Mouse (Mus musculus) testis, adult 2 months (tissue): ENCODE results near the gene Setd2. TPM values are rescaled to one million over a fixed set of nuclear protein-coding genes. Genes with fewer than 3 reads are reported as not detected.

Experiments used
- H3K27ac ChIP-seq: fragments of 200-500 bp; 2 replicates; pipeline ENCODE4 v1.5.1; 2012; ENCODE audit warnings: low read depth, low read length; ENCODE audit not compliant: control insufficient read depth, insufficient read depth
- H3K27me3 ChIP-seq: fragments of 200-500 bp; 2 replicates; pipeline ENCODE4 v1.6.1; 2012; ENCODE audit warnings: mild to moderate bottlenecking, low read length, moderate library complexity; ENCODE audit not compliant: control insufficient read depth, insufficient read depth
- H3K36me3 ChIP-seq: fragments of 200-500 bp; 2 replicates; pipeline ENCODE4 v1.6.1; 2012; ENCODE audit warnings: mild to moderate bottlenecking, low read length; ENCODE audit not compliant: control insufficient read depth, insufficient read depth
- H3K4me1 ChIP-seq: fragments of 200-500 bp; 2 replicates; pipeline ENCODE4 v1.6.1; 2012; ENCODE audit warnings: low read length; ENCODE audit not compliant: control insufficient read depth, insufficient read depth
- H3K4me3 ChIP-seq: fragments of 200-500 bp; 2 replicates; pipeline ENCODE4 v1.5.1; 2012; ENCODE audit warnings: low read depth, mild to moderate bottlenecking, low read length, moderate library complexity, mixed read lengths; ENCODE audit not compliant: control insufficient read depth
- CTCF ChIP-seq: fragments of 200-500 bp; IDR thresholded peaks from 2 replicates; pipeline ENCODE4 v1.5.1; 2012; ENCODE audit warnings: low read depth, mild to moderate bottlenecking, inconsistent platforms, low read length, moderate library complexity; ENCODE audit not compliant: control insufficient read depth, insufficient read depth, insufficient replicate concordance
- POLR2A ChIP-seq: fragments of 200-500 bp; IDR thresholded peaks from 2 replicates; pipeline ENCODE4 v1.6.1; 2012; ENCODE audit warnings: low read depth, mild to moderate bottlenecking, inconsistent platforms, low read length, moderate library complexity; ENCODE audit not compliant: control insufficient read depth
- polyA plus RNA-seq: library from polyadenylated mRNA; depleted of rRNA; stranded (reverse); fragments of >200 nt; gene quantifications from 2 replicates; pipeline ENCODE4 v1.2.3, GENCODE M21; 2012

The Setd2 gene
- polyA plus RNA-seq, 1 experiment = 34.8 TPM

DNA sequence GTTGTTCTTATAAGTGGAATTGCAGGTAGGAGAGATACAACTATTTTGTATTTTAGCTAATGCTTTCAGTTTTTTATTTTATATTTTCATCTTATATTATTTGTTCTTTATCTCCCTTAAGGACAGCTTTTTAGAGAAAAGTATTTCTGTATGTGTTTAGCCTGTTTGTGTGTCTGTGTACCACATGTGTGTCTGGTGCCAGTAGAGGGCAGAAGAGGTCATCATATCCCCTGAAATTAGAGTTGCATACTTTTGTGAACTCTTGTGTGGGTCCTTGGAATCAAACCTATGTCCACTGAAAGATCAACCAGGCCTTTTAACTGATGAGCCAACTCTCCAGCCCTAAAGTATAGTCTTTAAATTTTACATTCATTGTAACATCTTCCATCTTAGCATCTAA lies 35.9 kb downstream of the Setd2 start:
- TF ChIP-seq CTCF = no peak
- no peak for TF ChIP-seq POLR2A
- Histone ChIP-seq H3K4me1 (no peaks in the 10 kb centered on the region), H3K27ac (no peak overlapping the region), H3K27me3 (no peaks in the 10 kb centered on the region), H3K4me3 (no peak overlapping the region), H3K36me3 (peaks cover 7% of the 10 kb centered on the region)

DNA sequence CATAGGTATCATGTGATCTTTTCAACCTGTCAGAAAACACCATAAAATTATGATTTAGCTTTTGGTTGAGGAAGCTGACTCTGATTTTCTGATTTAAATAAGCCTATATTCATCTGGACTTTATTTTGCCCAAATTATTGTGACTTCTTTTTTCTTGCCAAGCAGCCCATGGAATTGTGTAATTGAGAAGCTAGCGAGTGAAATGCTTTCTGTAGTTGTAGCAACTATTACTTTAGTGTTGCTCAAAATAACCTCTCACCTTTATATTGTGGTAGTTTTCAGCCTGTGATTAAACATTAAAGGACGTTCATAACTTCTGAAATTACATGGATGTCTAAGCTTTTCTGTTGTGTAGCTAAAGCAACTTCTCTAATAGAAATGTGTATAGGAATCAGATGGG lies 49.8 kb downstream of the Setd2 start:
- TF ChIP-seq CTCF (no peak), POLR2A (no peak)
- H3K27ac ChIP-seq = no peak overlapping the region
- no peaks in the 10 kb centered on the region; the same call in 1 of the 2 replicates for H3K36me3 ChIP-seq
- no peaks in the 10 kb centered on the region for H3K27me3 ChIP-seq
- no peak overlapping the region for H3K4me3 ChIP-seq
- H3K4me1 ChIP-seq = no peaks in the 10 kb centered on the region

DNA sequence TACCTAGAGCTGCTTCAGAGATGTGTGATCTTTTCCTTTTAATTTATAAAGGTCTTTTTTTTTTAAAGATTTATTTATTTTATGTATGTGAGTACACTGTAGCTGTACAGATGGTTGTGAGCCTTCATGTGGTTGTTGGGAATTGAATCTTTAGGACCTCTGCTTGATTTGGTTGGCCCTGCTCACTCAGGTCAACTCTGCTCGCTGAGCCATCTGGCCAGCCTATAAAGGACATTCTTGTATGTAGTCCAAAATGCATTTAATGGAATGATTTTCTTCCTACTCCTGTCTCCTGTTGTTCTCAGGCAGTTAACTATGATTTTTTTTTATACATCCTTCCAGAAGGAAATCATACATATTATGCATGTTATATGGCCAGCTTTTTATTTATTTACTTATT lies 51.1 kb downstream of the Setd2 start:
- H3K36me3 ChIP-seq = no peaks in the 10 kb centered on the region; the same call in none of the 2 replicates
- TF ChIP-seq CTCF = no peak
- TF ChIP-seq POLR2A = no peak
- no peaks in the 10 kb centered on the region for H3K4me1 ChIP-seq
- no peak overlapping the region for H3K4me3 ChIP-seq
- H3K27ac ChIP-seq = no peak overlapping the region
- H3K27me3 ChIP-seq = no peaks in the 10 kb centered on the region

DNA sequence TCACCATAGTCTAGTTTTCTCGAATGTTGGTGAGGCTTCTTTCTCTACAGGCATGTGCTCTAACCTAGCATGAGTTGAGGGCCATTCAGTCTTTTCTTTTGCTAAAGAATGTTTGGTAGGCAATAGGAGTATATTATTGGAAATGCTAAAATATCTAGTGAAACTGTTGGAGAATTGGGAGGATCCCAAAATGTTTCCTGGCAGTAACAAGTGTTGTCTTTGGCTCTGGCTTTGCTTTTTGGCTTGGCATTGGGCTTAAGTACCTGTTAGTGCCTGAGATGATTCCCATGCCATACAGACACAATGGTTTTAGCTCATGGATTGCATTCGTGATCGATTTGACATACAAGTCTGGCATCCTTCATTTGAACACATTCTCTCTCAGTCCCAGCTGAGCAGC lies 79.1 kb downstream of the Setd2 start:
- TF ChIP-seq POLR2A = no peak
- TF ChIP-seq CTCF = no peak
- H3K27ac ChIP-seq = no peak overlapping the region
- H3K4me3 ChIP-seq = no peak overlapping the region
- H3K27me3 ChIP-seq = no peaks in the 10 kb centered on the region
- no peaks in the 10 kb centered on the region for H3K4me1 ChIP-seq
- no peaks in the 10 kb centered on the region; the same call in 1 of the 2 replicates for H3K36me3 ChIP-seq

DNA sequence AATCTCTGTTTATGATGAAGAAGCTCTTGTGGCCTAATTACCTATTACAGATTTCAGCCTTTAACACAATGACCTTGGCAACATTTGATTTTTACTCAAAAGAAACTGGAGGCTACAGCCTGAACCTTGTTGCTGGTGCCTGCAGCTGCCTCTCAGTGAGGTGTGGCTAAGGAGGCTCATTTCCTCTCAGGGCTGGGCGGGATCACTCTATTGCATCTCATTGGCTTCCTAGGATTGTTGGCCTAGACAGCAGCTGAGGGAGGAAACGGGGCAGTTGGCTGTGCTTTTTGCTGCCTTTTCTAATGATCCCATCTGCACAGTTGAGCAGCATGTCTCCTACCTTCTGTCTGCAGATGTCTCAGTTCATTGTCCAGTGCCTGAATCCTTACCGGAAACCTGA lies 84.7 kb downstream of the Setd2 start:
- no peak overlapping the region for H3K4me3 ChIP-seq
- TF ChIP-seq POLR2A (no peak), CTCF (no peak)
- H3K27ac ChIP-seq = no peak overlapping the region
- peaks cover 8% of the 10 kb centered on the region for H3K36me3 ChIP-seq
- no peaks in the 10 kb centered on the region for H3K4me1 ChIP-seq
- no peaks in the 10 kb centered on the region for H3K27me3 ChIP-seq

DNA sequence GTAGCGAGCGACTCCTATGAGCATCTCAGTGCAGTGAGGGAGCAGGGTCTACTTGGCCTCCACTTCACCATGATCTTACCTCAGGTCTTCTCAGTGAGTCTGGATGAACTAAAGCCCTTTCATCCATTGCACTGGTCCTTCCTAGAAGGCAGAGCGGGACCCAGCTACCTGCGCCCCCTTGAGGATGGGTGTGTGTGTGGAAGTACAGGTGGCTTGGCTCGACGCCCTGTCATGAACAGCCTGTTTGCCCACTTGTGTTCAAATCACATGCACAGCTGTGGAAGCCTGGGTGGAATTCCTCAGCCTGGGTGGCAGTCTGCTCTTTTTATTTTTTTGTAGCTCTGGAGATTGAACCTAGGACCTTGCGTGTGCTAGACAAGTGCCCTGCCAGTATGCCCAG lies 87.8 kb downstream of the Setd2 start:
- Histone ChIP-seq H3K27me3 (no peaks in the 10 kb centered on the region), H3K36me3 (peaks cover 8% of the 10 kb centered on the region), H3K4me3 (no peak overlapping the region), H3K4me1 (peaks cover 9% of the 10 kb centered on the region), H3K27ac (no peak overlapping the region)
- TF ChIP-seq POLR2A (no peak), CTCF (0 out of 2 replicates have a peak, but pooled peaks have one; percentile 1)

DNA sequence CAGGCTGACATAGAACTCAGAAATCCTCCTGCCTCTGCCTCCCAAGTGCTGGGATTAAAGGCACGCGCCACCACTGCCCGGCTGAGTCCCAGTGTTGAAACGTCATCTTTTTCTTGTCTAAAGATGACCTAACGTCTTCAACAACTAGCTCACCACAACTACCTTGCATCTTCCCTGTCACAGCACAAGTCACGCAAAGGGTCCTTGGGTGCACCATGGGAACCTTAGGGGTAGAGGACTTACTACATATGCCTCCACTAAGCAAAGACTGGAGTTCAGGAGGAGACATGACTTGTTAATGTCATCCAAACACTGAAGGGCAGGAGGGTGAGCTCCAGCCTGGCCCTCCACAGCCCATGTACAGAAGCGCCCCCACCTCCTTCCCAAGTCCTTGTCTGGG lies 88.3 kb downstream of the Setd2 start:
- H3K4me1 ChIP-seq = peaks cover 10% of the 10 kb centered on the region
- H3K27ac ChIP-seq = no peak overlapping the region
- peaks cover 8% of the 10 kb centered on the region for H3K36me3 ChIP-seq
- H3K4me3 ChIP-seq = no peak overlapping the region
- TF ChIP-seq CTCF = no peak
- no peaks in the 10 kb centered on the region for H3K27me3 ChIP-seq

DNA sequence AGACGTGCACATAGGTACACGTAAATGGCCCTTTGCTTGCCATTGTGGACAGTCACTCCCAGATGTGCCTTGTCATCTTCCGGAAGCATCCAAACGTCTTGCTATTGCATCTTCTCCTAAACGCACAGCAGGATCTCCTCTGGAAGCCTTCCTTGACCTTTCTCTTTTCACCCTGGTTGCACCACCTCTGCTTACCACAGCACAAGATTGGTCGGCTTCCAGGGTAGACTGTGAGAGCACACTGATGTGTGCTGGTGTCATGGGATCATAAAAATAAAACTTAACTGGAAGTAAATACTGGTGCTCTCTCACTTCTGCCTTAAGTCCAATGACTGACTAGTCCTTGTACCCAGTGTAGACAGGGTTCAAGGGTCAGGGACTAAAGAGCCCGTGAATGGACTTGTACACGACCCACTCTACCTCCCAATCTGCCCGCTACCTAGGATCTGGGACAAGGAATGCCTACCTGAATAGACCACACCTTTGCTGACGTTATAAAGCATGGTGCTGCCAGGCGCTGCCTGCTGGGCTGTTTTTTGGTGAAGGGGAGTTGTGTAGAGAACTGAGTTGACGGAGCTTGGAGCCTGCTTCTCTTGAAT lies 90.3 kb downstream of the Setd2 start:
- Histone ChIP-seq H3K27ac (no peak overlapping the region), H3K27me3 (no peaks in the 10 kb centered on the region), H3K36me3 (peaks cover 7% of the 10 kb centered on the region), H3K4me3 (no peak overlapping the region), H3K4me1 (peaks cover 10% of the 10 kb centered on the region)
- TF ChIP-seq CTCF (no peak), POLR2A (no peak)
